In genomic region chr17:46681466-46682118, GRCm38 (mm10) we compare ENCODE assay signal across 8 mouse cellular contexts. TPM values are rescaled to one million over a fixed set of nuclear protein-coding genes. Genes with fewer than 3 reads are reported as not detected.
DNase-seq lines count a peak whose midpoint lies in the region; ATAC-seq and TF ChIP-seq lines count a peak whose summit lies in the region.

No protein-coding gene starts in this region.

- 42% methylated on average over 12 of the region's 12 CpGs for WGBS in thymus, adult 2 months
- WGBS in liver, embryonic 11.5 days = 21% methylated on average over 12 of the region's 12 CpGs

- H3K4me2 ChIP-seq in liver, embryonic 11.5 days = peak overlapping the region; percentile 97

- H3K9me3 ChIP-seq in liver, embryonic 11.5 days (ENCODE audit: control insufficient read depth, low read length) = no peaks in the 10 kb centered on the region

- peak overlapping the region; percentile 53 for H3K4me3 ChIP-seq in thymus, adult 2 months (ENCODE audit: control insufficient read depth, insufficient read depth, low read length)
- H3K4me3 ChIP-seq in liver, embryonic 11.5 days (ENCODE audit: low read depth, low read length) = peak overlapping the region; percentile 70

- no peaks in the 10 kb centered on the region for H3K27me3 ChIP-seq in thymus, adult 2 months (ENCODE audit: control insufficient read depth, insufficient read depth, low read length)
- no peaks in the 10 kb centered on the region for H3K27me3 ChIP-seq in liver, embryonic 11.5 days (replicated peaks; ENCODE audit: control insufficient read depth, insufficient read depth, low read length)

- H3K36me3 ChIP-seq in thymus, adult 2 months (ENCODE audit: control insufficient read depth, insufficient read depth, low read length) = peaks cover 18% of the 10 kb centered on the region
- peaks cover 40% of the 10 kb centered on the region for H3K36me3 ChIP-seq in liver, embryonic 11.5 days (ENCODE audit: control insufficient read depth, insufficient read depth, low read length)

- no peak for TF ChIP-seq CTCF in thymus, adult 2 months (IDR thresholded peaks at IDR 0.05; ENCODE audit: borderline replicate concordance, control insufficient read depth, extremely low read depth, insufficient read depth, low read length, poor library complexity)

- peak overlapping the region; percentile 70 for H3K9ac ChIP-seq in liver, embryonic 11.5 days (ENCODE audit: low read depth, low read length)

- DNase-seq in cerebellum, adult 9-10 months = peak; percentile 73
- no peak for DNase-seq in cerebellum, postnatal 36 days
- DNase-seq in thymus, adult 2 months = no peak
- no peak for DNase-seq in thymus, postnatal 10 days (ENCODE audit: low spot score in 2 of 2)
- DNase-seq in liver, embryonic 11.5 days (ENCODE audit: low spot score) = no peak
- DNase-seq in adrenal gland, adult 2 months = no peak
- no peak for DNase-seq in right cerebral cortex, postnatal 4 days
- no peak for DNase-seq in thymus, postnatal 14 days

- no peak for TF ChIP-seq POLR2A in thymus, adult 2 months (IDR thresholded peaks at IDR 0.05; ENCODE audit: control insufficient read depth, extremely low read depth, insufficient read depth, low read length, poor library complexity)

- no peak for ATAC-seq in liver, embryonic 11.5 days (replicated peaks; ENCODE audit: low FRiP score)

- no peak overlapping the region for H3K27ac ChIP-seq in thymus, adult 2 months (ENCODE audit: control insufficient read depth, insufficient read depth, low read length)
- H3K27ac ChIP-seq in liver, embryonic 11.5 days (ENCODE audit: low read depth, low read length) = peak overlapping the region; percentile 79; the same call in 1 of the 2 replicates

- peaks cover 20% of the 10 kb centered on the region for H3K4me1 ChIP-seq in thymus, adult 2 months (replicated peaks; ENCODE audit: control insufficient read depth, insufficient read depth, low read length)
- H3K4me1 ChIP-seq in liver, embryonic 11.5 days (replicated peaks; ENCODE audit: control insufficient read depth, insufficient read depth, low read length) = peaks cover 23% of the 10 kb centered on the region

RNA-seq across cellular contexts. Expression of gene Klhdc3, which starts 0.9 kb away (rescaled TPM):
- polyA plus RNA-seq in thymus, adult 2 months (2012; rRNA removed) = 116 and 124 TPM in 2 replicates
- 121 and 128 TPM in 2 replicates for polyA plus RNA-seq in liver, embryonic 11.5 days (2014; fragmentation: Nextera tagmentation; extraction: Ambion mirVana)
- total RNA-seq in adrenal gland, adult 2 months (2021) = 10 to 100 TPM; 57.5 to 64.0 TPM
- 78.2 and 100 TPM in 2 replicates for polyA plus RNA-seq in adrenal gland, adult 2 months (2012; rRNA removed)

RNA-seq across cellular contexts. Expression of gene Mea1, which starts 3.0 kb away (rescaled TPM):
- 47.8 and 55.7 TPM in 2 replicates for polyA plus RNA-seq in thymus, adult 2 months (2012; rRNA removed)
- polyA plus RNA-seq in liver, embryonic 11.5 days (2014; fragmentation: Nextera tagmentation; extraction: Ambion mirVana) = 119 and 121 TPM in 2 replicates
- total RNA-seq in adrenal gland, adult 2 months (2021) = 100 to 1,000 TPM; 106 to 114 TPM
- polyA plus RNA-seq in adrenal gland, adult 2 months (2012; rRNA removed) = 44.9 and 50.8 TPM in 2 replicates

RNA-seq across cellular contexts. Expression of gene Rrp36, which starts 7.4 kb away (rescaled TPM):
- polyA plus RNA-seq in thymus, adult 2 months (2012; rRNA removed) = 43.8 and 47.8 TPM in 2 replicates
- polyA plus RNA-seq in liver, embryonic 11.5 days (2014; fragmentation: Nextera tagmentation; extraction: Ambion mirVana) = 52.0 and 56.5 TPM in 2 replicates
- total RNA-seq in adrenal gland, adult 2 months (2021) = 10 to 100 TPM; 24.2 to 28.5 TPM
- 21.7 and 23.8 TPM in 2 replicates for polyA plus RNA-seq in adrenal gland, adult 2 months (2012; rRNA removed)

RNA-seq across cellular contexts. Expression of gene Ppp2r5d, which starts 23.3 kb away (rescaled TPM):
- 113 and 117 TPM in 2 replicates for polyA plus RNA-seq in thymus, adult 2 months (2012; rRNA removed)
- polyA plus RNA-seq in liver, embryonic 11.5 days (2014; fragmentation: Nextera tagmentation; extraction: Ambion mirVana) = 73.9 and 80.4 TPM in 2 replicates
- total RNA-seq in adrenal gland, adult 2 months (2021) = 10 to 100 TPM; 42.6 to 50.3 TPM
- polyA plus RNA-seq in adrenal gland, adult 2 months (2012; rRNA removed) = 44.2 and 46.1 TPM in 2 replicates

RNA-seq across cellular contexts. Expression of gene Pex6, which starts 29.7 kb away (rescaled TPM):
- polyA plus RNA-seq in thymus, adult 2 months (2012; rRNA removed) = 105 and 113 TPM in 2 replicates
- 19.9 and 20.5 TPM in 2 replicates for polyA plus RNA-seq in liver, embryonic 11.5 days (2014; fragmentation: Nextera tagmentation; extraction: Ambion mirVana)
- 10 to 100 TPM; 49.5 to 69.2 TPM for total RNA-seq in adrenal gland, adult 2 months (2021)
- polyA plus RNA-seq in adrenal gland, adult 2 months (2012; rRNA removed) = 167 and 190 TPM in 2 replicates
